In the genomic region with DNA sequence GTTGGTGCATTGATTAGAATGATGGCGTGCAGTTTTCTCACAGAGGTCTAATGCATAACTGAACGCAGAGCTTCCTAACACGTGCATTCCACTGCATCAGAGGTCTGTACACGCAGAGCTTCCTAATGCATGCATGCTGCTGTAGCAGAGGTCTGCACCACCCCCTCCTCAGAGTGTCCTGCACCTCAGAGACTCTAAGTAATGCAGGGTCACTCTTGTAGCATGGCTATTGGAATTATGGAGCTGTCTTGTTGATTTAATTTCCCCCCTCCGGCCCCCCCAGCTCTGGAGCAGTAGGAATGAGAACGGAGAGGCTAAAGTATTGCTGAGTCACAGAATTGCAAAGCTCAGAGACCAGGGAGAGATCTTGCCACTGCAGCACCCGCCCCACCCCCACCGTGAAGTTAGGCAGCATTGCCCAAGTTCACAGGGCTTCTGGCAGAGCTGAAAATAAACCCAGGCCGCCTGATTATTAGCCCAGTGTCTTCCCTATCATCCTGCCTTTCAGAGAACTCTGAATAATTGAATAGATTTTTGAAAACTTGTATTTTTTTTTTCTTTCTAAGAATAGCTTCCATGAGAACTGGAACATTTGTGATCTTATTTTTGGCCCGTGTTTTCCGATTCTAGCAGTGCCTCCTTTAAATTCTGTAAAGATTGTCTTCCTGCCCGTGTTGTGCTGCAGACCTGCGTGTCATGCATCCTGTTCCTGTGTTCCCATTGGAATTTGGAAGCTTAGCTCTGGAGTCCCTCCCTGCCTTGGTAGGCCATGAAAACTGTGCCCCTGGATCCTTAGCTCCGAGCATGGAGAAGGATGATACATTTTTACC, we compare ENCODE assay signal across 8 mouse cellular contexts. TPM values are rescaled to one million over a fixed set of nuclear protein-coding genes. Genes with fewer than 3 reads are reported as not detected.
A peak's percentile ranks its signal among the peaks of the same experiment; 100 is the strongest.
DNase-seq lines count a peak whose midpoint lies in the region; ATAC-seq and TF ChIP-seq lines count a peak whose summit lies in the region.

No protein-coding gene starts in this region.

- no peak for TF ChIP-seq POLR2A in lung, adult 2 months (IDR thresholded peaks at IDR 0.05; ENCODE audit: borderline replicate concordance, extremely low read depth, low read depth, low read length)
- no peak for TF ChIP-seq POLR2A in testis, adult 2 months (IDR thresholded peaks at IDR 0.05; ENCODE audit: control insufficient read depth, low read depth, low read length)

- peak overlapping the region; percentile 79 for H3K27ac ChIP-seq in forebrain, embryonic 16.5 days (ENCODE audit: low read length)
- H3K27ac ChIP-seq in hindbrain, embryonic 10.5 days: peak overlapping the region; percentile 81
- H3K27ac ChIP-seq in testis, adult 2 months (ENCODE audit: control insufficient read depth, insufficient read depth, low read depth, low read length): peak overlapping the region; percentile 72

- peak overlapping the region; percentile 25 for H3K9ac ChIP-seq in forebrain, embryonic 16.5 days (replicated peaks; ENCODE audit: low read depth, low read length)

- no peak overlapping the region for H3K4me3 ChIP-seq in lung, adult 2 months (replicated peaks; ENCODE audit: extremely low read depth, low read depth, low read length)
- peak overlapping the region; percentile 3; the same call in 1 of the 2 replicates for H3K4me3 ChIP-seq in forebrain, embryonic 16.5 days (replicated peaks; ENCODE audit: low read length)
- peak overlapping the region; percentile 41 for H3K4me3 ChIP-seq in hindbrain, embryonic 10.5 days
- H3K4me3 ChIP-seq in testis, adult 2 months (ENCODE audit: control insufficient read depth, low read depth, low read length): no peak overlapping the region

- no peaks in the 10 kb centered on the region for H3K9me3 ChIP-seq in forebrain, embryonic 16.5 days (ENCODE audit: control insufficient read depth, low read length)
- no peaks in the 10 kb centered on the region for H3K9me3 ChIP-seq in hindbrain, embryonic 10.5 days

- WGBS in lung, adult 2 months: 11% methylated on average over 14 of the region's 14 CpGs
- WGBS in forebrain, embryonic 16.5 days: 18% methylated on average over 14 of the region's 14 CpGs
- 21% methylated on average over 14 of the region's 14 CpGs for WGBS in hindbrain, embryonic 10.5 days

- intact Hi-C loops in left cerebral cortex, postnatal 4 days (cut with DNase I): no loop called here

- H3K4me1 ChIP-seq in lung, adult 2 months (ENCODE audit: control insufficient read depth, insufficient read depth, low read length): peaks cover 37% of the 10 kb centered on the region
- H3K4me1 ChIP-seq in forebrain, embryonic 16.5 days (replicated peaks; ENCODE audit: control insufficient read depth, insufficient read depth, low read length): peaks cover 56% of the 10 kb centered on the region
- peaks cover 57% of the 10 kb centered on the region for H3K4me1 ChIP-seq in hindbrain, embryonic 10.5 days (replicated peaks)
- peaks cover 7% of the 10 kb centered on the region for H3K4me1 ChIP-seq in testis, adult 2 months (ENCODE audit: control insufficient read depth, insufficient read depth, low read length)

- DNase-seq in lung, adult 18-20 months: peak; percentile 70 to 82
- DNase-seq in lung, adult 2 months: no peak
- peak; percentile 53 for DNase-seq in c-Kit-positive CD71-negative TER-119-negative erythroid progenitor cells, embryonic 14.5 days (ENCODE audit: low read depth)
- peak; percentile 62 for DNase-seq in hindbrain, embryonic 10.5 days (ENCODE audit: low spot score)
- peak; percentile 24 for DNase-seq in left cerebral cortex, postnatal 4 days
- peak; percentile 62 for DNase-seq in mesoderm, embryonic 11.5 days (ENCODE audit: low read depth, low spot score)

- H3K27me3 ChIP-seq in forebrain, embryonic 16.5 days (replicated peaks; ENCODE audit: control insufficient read depth, insufficient read depth, low read length): no peaks in the 10 kb centered on the region
- H3K27me3 ChIP-seq in hindbrain, embryonic 10.5 days (ENCODE audit: insufficient read depth, poor library complexity, severe bottlenecking): no peaks in the 10 kb centered on the region
- H3K27me3 ChIP-seq in testis, adult 2 months (ENCODE audit: control insufficient read depth, insufficient read depth, low read length): no peaks in the 10 kb centered on the region

- H3K36me3 ChIP-seq in forebrain, embryonic 16.5 days (ENCODE audit: control insufficient read depth, insufficient read depth): no peaks in the 10 kb centered on the region
- peaks cover 6% of the 10 kb centered on the region; the same call in 1 of the 2 replicates for H3K36me3 ChIP-seq in hindbrain, embryonic 10.5 days
- H3K36me3 ChIP-seq in testis, adult 2 months (ENCODE audit: control insufficient read depth, insufficient read depth, low read length): no peaks in the 10 kb centered on the region

- H3K4me2 ChIP-seq in forebrain, embryonic 16.5 days (ENCODE audit: low read length): peak overlapping the region; percentile 41

- ATAC-seq in forebrain, embryonic 16.5 days: peak; percentile 66

- no peak for TF ChIP-seq CTCF in lung, adult 2 months (IDR thresholded peaks at IDR 0.05; ENCODE audit: insufficient read depth, low read length)
- no peak for TF ChIP-seq CTCF in testis, adult 2 months (IDR thresholded peaks at IDR 0.05; ENCODE audit: control insufficient read depth, insufficient read depth, insufficient replicate concordance, low read depth, low read length)

RNA-seq across cellular contexts. Expression of a gene that starts 12.6 kb away (rescaled TPM):
- 104 and 141 TPM in 2 replicates for polyA plus RNA-seq in lung, adult 2 months (2012; rRNA removed)
- 19.5 and 22.6 TPM in 2 replicates for polyA plus RNA-seq in forebrain, embryonic 16.5 days (2015; fragmentation: Nextera tagmentation; extraction: Ambion mirVana)
- polyA plus RNA-seq in hindbrain, embryonic 10.5 days (2016; fragmentation: Nextera tagmentation; extraction: Ambion mirVana): 15.9 and 19.7 TPM in 2 replicates
- total RNA-seq in left cerebral cortex, postnatal 4 days (2021): 10 to 100 TPM; 90.4 to 93.5 TPM
- 51.4 and 55.4 TPM in 2 replicates for polyA plus RNA-seq in testis, adult 2 months (2012; rRNA removed)

RNA-seq across cellular contexts. Expression of a gene that starts 39.7 kb away (rescaled TPM):
- polyA plus RNA-seq in lung, adult 2 months (2012; rRNA removed): 22.6 and 37.4 TPM in 2 replicates
- polyA plus RNA-seq in forebrain, embryonic 16.5 days (2015; fragmentation: Nextera tagmentation; extraction: Ambion mirVana): 265 and 266 TPM in 2 replicates
- 296 and 335 TPM in 2 replicates for polyA plus RNA-seq in hindbrain, embryonic 10.5 days (2016; fragmentation: Nextera tagmentation; extraction: Ambion mirVana)
- total RNA-seq in left cerebral cortex, postnatal 4 days (2021): 10 to 100 TPM; 98.8 to 99.0 TPM
- polyA plus RNA-seq in testis, adult 2 months (2012; rRNA removed): 31.5 and 38.2 TPM in 2 replicates

Comparison
In these comparisons a context has a peak if more than half of its experiments do, and no peak if none do; other contexts are left out.
1. H3K4me3 ChIP-seq: peak in forebrain, embryonic 16.5 days (single experiment) and hindbrain, embryonic 10.5 days (single experiment); none in lung, adult 2 months (single experiment) and testis, adult 2 months (single experiment).
2. Peak in every context shown above with its lines, with median percentiles within 50 percentile points of each other: H3K27ac ChIP-seq.